Mouse (Mus musculus): Measurements from ENCODE around the gene Prkar1b. TPM values are rescaled to one million over a fixed set of nuclear protein-coding genes. Genes with fewer than 3 reads are reported as not detected.

The Prkar1b gene
- polyA plus RNA-seq, 1 experiment, result 9.4 TPM

- Histone ChIP-seq H3K27ac (ENCODE audit: insufficient read depth, low read length) (no peak overlapping the region), H3K4me1 (ENCODE audit: control insufficient read depth, insufficient read depth, insufficient read length) (no peaks in the 10 kb centered on the region), H3K36me3 (ENCODE audit: control insufficient read depth, insufficient read depth, low read length) (no peaks in the 10 kb centered on the region), H3K4me3 (ENCODE audit: extremely low read depth, insufficient read depth, insufficient read length) (no peak overlapping the region), H3K27me3 (ENCODE audit: control insufficient read depth, insufficient read depth, low read length) (peaks cover 8% of the 10 kb centered on the region; the same call in 1 of the 2 replicates)
- TF ChIP-seq CTCF (IDR thresholded peaks at IDR 0.05; ENCODE audit: extremely low read depth, insufficient read depth, insufficient read length, insufficient replicate concordance) (no peak), POLR2A (IDR thresholded peaks at IDR 0.05; ENCODE audit: low read depth, low read length) (no peak)
- DNase-seq (ENCODE audit: low read depth in 1 of 2, low spot score in 2 of 2), result no peak
- WGBS, result 95% methylated on average over 3 of the region's 3 CpGs
These were observed 24.1 kb downstream of the Prkar1b start for GRCm38 (mm10) chr5:139125717-139126116.

- TF ChIP-seq CTCF (IDR thresholded peaks at IDR 0.05; ENCODE audit: extremely low read depth, insufficient read depth, insufficient read length, insufficient replicate concordance), result no peak
- no peak for TF ChIP-seq POLR2A (IDR thresholded peaks at IDR 0.05; ENCODE audit: low read depth, low read length)
- Histone ChIP-seq H3K4me3 (ENCODE audit: extremely low read depth, insufficient read depth, insufficient read length) (no peak overlapping the region), H3K27me3 (ENCODE audit: control insufficient read depth, insufficient read depth, low read length) (no peaks in the 10 kb centered on the region), H3K27ac (ENCODE audit: insufficient read depth, low read length) (no peak overlapping the region), H3K36me3 (ENCODE audit: control insufficient read depth, insufficient read depth, low read length) (no peaks in the 10 kb centered on the region), H3K4me1 (ENCODE audit: control insufficient read depth, insufficient read depth, insufficient read length) (no peaks in the 10 kb centered on the region)
- 61% methylated on average over 2 of the region's 2 CpGs for WGBS
- DNase-seq (ENCODE audit: low read depth in 1 of 2, low spot score in 2 of 2), result no peak
These were observed 30.9 kb downstream of the Prkar1b start for GRCm38 (mm10) chr5:139118961-139119276.

- no peak for TF ChIP-seq CTCF (IDR thresholded peaks at IDR 0.05; ENCODE audit: extremely low read depth, insufficient read depth, insufficient read length, insufficient replicate concordance)
- no peak for TF ChIP-seq POLR2A (IDR thresholded peaks at IDR 0.05; ENCODE audit: low read depth, low read length)
- Histone ChIP-seq H3K27ac (ENCODE audit: insufficient read depth, low read length) (no peak overlapping the region), H3K36me3 (ENCODE audit: control insufficient read depth, insufficient read depth, low read length) (no peaks in the 10 kb centered on the region), H3K4me1 (ENCODE audit: control insufficient read depth, insufficient read depth, insufficient read length) (no peaks in the 10 kb centered on the region), H3K27me3 (ENCODE audit: control insufficient read depth, insufficient read depth, low read length) (no peaks in the 10 kb centered on the region), H3K4me3 (ENCODE audit: extremely low read depth, insufficient read depth, insufficient read length) (no peak overlapping the region)
- no peak for DNase-seq (ENCODE audit: low read depth in 1 of 2, low spot score in 2 of 2)
- WGBS, result 68% methylated on average over 5 of the region's 5 CpGs
These were observed 31.5 kb downstream of the Prkar1b start for GRCm38 (mm10) chr5:139118139-139118960.

- Histone ChIP-seq H3K4me1 (ENCODE audit: control insufficient read depth, insufficient read depth, insufficient read length) (no peaks in the 10 kb centered on the region; the same call in 1 of the 2 replicates), H3K4me3 (ENCODE audit: extremely low read depth, insufficient read depth, insufficient read length) (no peak overlapping the region), H3K27me3 (ENCODE audit: control insufficient read depth, insufficient read depth, low read length) (no peaks in the 10 kb centered on the region), H3K36me3 (ENCODE audit: control insufficient read depth, insufficient read depth, low read length) (no peaks in the 10 kb centered on the region), H3K27ac (ENCODE audit: insufficient read depth, low read length) (no peak overlapping the region)
- no peak for TF ChIP-seq POLR2A (IDR thresholded peaks at IDR 0.05; ENCODE audit: low read depth, low read length)
- TF ChIP-seq CTCF (IDR thresholded peaks at IDR 0.05; ENCODE audit: extremely low read depth, insufficient read depth, insufficient read length, insufficient replicate concordance), result no peak
- 94% methylated on average over 7 of the region's 7 CpGs for WGBS
- DNase-seq (ENCODE audit: low read depth in 1 of 2, low spot score in 2 of 2), result no peak
These were observed 34.3 kb downstream of the Prkar1b start for GRCm38 (mm10) chr5:139115507-139115906.

- Histone ChIP-seq H3K36me3 (ENCODE audit: control insufficient read depth, insufficient read depth, low read length) (no peaks in the 10 kb centered on the region), H3K27ac (ENCODE audit: insufficient read depth, low read length) (no peak overlapping the region), H3K27me3 (ENCODE audit: control insufficient read depth, insufficient read depth, low read length) (no peaks in the 10 kb centered on the region), H3K4me1 (ENCODE audit: control insufficient read depth, insufficient read depth, insufficient read length) (no peaks in the 10 kb centered on the region; the same call in 1 of the 2 replicates), H3K4me3 (ENCODE audit: extremely low read depth, insufficient read depth, insufficient read length) (no peak overlapping the region)
- no peak for DNase-seq (ENCODE audit: low read depth in 1 of 2, low spot score in 2 of 2)
- 62% methylated on average over 4 of the region's 4 CpGs for WGBS
- TF ChIP-seq POLR2A (IDR thresholded peaks at IDR 0.05; ENCODE audit: low read depth, low read length) (no peak), CTCF (IDR thresholded peaks at IDR 0.05; ENCODE audit: extremely low read depth, insufficient read depth, insufficient read length, insufficient replicate concordance) (no peak)
These were observed 34.9 kb downstream of the Prkar1b start for GRCm38 (mm10) chr5:139114876-139115275.

GRCm38 (mm10) chr5:139112418-139112817 is 37.4 kb downstream of the Prkar1b start:
- TF ChIP-seq POLR2A (IDR thresholded peaks at IDR 0.05; ENCODE audit: low read depth, low read length), result no peak
- no peak for DNase-seq (ENCODE audit: low read depth in 1 of 2, low spot score in 2 of 2)
- no peak overlapping the region for H3K27ac ChIP-seq (ENCODE audit: insufficient read depth, low read length)
- H3K4me1 ChIP-seq (ENCODE audit: control insufficient read depth, insufficient read depth, insufficient read length), result no peaks in the 10 kb centered on the region; the same call in 1 of the 2 replicates
- no peak overlapping the region for H3K4me3 ChIP-seq (ENCODE audit: extremely low read depth, insufficient read depth, insufficient read length)
- WGBS, result 81% methylated on average over 9 of the region's 9 CpGs
- H3K36me3 ChIP-seq (ENCODE audit: control insufficient read depth, insufficient read depth, low read length), result no peaks in the 10 kb centered on the region
- H3K27me3 ChIP-seq (ENCODE audit: control insufficient read depth, insufficient read depth, low read length), result no peaks in the 10 kb centered on the region

GRCm38 (mm10) chr5:139111991-139112390 is 37.8 kb downstream of the Prkar1b start:
- WGBS, result 23% methylated on average over 9 of the region's 9 CpGs
- H3K27me3 ChIP-seq (ENCODE audit: control insufficient read depth, insufficient read depth, low read length), result no peaks in the 10 kb centered on the region
- no peak overlapping the region for H3K27ac ChIP-seq (ENCODE audit: insufficient read depth, low read length)
- DNase-seq (ENCODE audit: low read depth in 1 of 2, low spot score in 2 of 2), result no peak
- H3K36me3 ChIP-seq (ENCODE audit: control insufficient read depth, insufficient read depth, low read length), result no peaks in the 10 kb centered on the region
- no peak for TF ChIP-seq CTCF (IDR thresholded peaks at IDR 0.05; ENCODE audit: extremely low read depth, insufficient read depth, insufficient read length, insufficient replicate concordance)
- no peak for TF ChIP-seq POLR2A (IDR thresholded peaks at IDR 0.05; ENCODE audit: low read depth, low read length)
- H3K4me1 ChIP-seq (ENCODE audit: control insufficient read depth, insufficient read depth, insufficient read length), result no peaks in the 10 kb centered on the region; the same call in 1 of the 2 replicates
- H3K4me3 ChIP-seq (ENCODE audit: extremely low read depth, insufficient read depth, insufficient read length), result no peak overlapping the region

Data from spleen, adult 2 months (tissue).